Mouse (Mus musculus) T-helper 1 cell (primary cell): ENCODE results near the gene 2310007B03Rik.

Experiments used
- in situ Hi-C: fragments of 300-600 bp; cut with MboI, MseI; formaldehyde crosslinking; loops from one replicate; pipeline ENCODE4 v1.15.1; 2025; ENCODE audit warnings: high pct_unique_total_duplicates

Gene 2310007B03Rik

GRCm38 (mm10) chr1:93159566-93160500 lies 915 bp downstream of the 2310007B03Rik start:
- in situ Hi-C loops = no loop called here

- in situ Hi-C loops = no loop called here
These were observed 1.8 kb downstream of the 2310007B03Rik start for GRCm38 (mm10) chr1:93158916-93159315.

DNA sequence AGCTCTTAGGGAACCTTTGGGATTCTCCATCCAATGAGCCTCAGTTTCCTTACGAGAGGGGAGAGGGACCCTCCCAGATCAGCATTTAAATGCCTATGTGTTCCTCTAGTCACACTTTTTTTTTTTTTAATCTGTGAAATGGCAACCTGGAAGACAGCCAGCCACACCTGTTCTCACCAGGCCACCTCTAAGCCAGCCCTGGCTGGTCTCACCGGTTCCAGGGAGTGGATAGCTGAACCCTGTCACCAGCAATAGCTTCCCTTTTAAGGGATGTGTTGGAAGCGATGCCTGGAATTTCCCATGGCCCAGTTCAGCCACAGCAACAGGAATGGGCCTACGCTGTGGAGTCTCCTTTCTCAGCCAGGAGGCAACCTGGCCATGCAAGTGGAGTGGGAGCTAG lies 3.2 kb downstream of the 2310007B03Rik start:
- in situ Hi-C loops = no loop called here

DNA sequence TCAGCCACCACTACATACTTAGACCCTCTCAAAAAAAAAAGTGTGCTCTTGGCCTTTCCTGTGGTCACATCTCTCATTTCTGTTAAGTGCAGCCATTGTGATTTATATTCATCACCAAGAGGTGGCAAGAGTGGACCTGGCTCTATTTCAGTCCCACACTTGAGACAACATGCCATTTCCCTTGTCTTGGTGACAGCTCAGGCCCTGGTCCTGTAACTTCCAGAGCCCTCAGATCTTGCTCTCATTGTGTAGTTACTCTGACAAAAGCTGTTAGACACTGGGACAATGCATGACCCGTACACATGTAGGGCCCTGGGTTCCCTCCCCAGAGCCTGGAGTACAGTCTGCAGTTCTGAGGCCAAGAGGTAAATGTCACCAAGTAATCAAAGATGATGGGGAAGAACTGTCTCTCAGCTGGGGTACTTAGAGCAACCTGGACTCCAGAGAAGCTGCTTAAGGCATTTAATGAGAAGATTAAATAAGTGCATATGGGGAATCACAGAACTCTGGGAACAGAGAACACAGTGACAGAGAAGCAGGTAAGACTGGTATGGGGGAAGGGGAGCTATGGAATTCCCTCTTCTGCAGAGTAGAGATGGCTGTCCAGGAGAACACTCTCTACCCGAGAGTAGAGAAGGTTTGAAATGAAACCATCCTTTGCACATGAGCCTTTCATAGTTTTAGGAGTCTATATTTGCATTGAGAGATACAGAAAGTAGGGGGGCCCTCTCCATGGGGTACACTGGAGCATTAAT lies 9.7 kb downstream of the 2310007B03Rik start:
- in situ Hi-C loops = no loop called here

DNA sequence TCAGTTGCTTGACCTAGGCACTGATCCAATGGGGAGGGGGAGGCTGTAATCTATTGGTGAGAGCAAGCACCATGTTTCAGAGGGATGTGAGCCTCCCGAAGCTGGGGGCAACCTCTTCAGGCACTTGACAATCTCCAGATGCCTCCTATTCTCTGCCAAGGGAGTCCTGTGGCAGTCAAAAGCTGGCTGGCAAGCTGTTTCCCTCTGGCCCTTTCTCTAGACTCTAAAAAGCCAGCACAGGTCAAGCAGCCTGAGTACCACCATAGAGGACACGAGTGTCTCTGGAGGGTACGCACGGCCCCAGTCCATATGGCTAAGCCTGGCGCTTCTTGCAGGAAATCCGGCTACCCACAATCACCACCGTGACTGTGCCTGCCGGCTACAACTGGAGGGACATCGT lies 16.6 kb downstream of the 2310007B03Rik start:
- in situ Hi-C loops = loop anchor here (10.0 kb wide), 1 partner anchor 1809 kb away; no protein-coding TSS in a partner anchor

- in situ Hi-C loops = loop anchor here (10.0 kb wide), 1 partner anchor 1808 kb away; no protein-coding TSS in a partner anchor
These were observed 17.9 kb downstream of the 2310007B03Rik start for GRCm38 (mm10) chr1:93142871-93143270.

GRCm38 (mm10) chr1:93139713-93140112 lies 21.0 kb downstream of the 2310007B03Rik start:
- in situ Hi-C loops = loop anchor here (10.0 kb wide), 1 partner anchor 1805 kb away; no protein-coding TSS in a partner anchor

GRCm38 (mm10) chr1:93138534-93138933 lies 22.2 kb downstream of the 2310007B03Rik start:
- in situ Hi-C loops = no loop called here

DNA sequence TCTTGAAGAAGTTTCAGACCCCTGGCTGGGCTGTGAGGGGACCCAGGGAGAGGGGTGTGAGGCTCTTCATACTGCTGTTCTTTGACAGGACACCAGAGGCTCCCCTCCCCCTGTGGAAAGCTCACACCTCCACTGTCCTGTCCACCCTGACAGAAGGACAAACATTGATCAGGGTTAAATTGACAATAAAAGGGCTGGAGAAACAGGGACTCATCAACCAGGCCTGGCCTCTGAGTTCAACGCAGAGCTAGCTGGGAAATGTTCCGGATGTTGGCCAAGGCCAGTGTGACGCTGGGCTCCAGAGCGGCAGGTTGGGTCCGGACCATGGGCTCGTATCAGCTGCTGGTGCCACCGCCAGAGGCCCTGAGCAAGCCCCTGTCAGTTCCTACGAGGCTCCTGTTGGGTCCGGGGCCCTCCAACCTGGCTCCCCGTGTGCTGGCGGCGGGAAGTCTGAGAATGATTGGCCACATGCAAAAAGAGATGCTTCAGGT lies 25.7 kb downstream of the 2310007B03Rik start, which contains the start of gene Agxt:
Agxt (plus strand) TSS at position 205 of the 491 bp plus-strand sequence.
- in situ Hi-C loops = no loop called here

DNA sequence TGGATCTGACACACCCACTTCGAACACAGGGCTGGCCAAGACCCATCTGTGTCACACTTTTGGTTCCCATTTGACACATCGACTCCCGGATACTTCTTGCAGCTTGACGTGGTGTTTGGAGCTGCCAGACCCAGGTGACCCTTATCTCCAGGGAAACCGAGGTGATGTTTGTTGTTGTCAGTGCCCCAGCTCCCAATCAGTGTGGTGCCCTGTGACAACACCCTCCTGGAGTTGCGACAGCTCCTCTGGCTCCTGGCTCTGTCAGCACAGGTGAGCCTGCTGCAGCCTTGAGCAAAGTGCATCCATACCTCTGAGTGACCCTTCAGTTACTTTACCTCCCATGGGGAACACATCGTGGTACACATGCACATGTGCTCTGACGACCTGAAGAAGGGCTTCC lies 28.1 kb downstream of the 2310007B03Rik start:
- in situ Hi-C loops = no loop called here

DNA sequence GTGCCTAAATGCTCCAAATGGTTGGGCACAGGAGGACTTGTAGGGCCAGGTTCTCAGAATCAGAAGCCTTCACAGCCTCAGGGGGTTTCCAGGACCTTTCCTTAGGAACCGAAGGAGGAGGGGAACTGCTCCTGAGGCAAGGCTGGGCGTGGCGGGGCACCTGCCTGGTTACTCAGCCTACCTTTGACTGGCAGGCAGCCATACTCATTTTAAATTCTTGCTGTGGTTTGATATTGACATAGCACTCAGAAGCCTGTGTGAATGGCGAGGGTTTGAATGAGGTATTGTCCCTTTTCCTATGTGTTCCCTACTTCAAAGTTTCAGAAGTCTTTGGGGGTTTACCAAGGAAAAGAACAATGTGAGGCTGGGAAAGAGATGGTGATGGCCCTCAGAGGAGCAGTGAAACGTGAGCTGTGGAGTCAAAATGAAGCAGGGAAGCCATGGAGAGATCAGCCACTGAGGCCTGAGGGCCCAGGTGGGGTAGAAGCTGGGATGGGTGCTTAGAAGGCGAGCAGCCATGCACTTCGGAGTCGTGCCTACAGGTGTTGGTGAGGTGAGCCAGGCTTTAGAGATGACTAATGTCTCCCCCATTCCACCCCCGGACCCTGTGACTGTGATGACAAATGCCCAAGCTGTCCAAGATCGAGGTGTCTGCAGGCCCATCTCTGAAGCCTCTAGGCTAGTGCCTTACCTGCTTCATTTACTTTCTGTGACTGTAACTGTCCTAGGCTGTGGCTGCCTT lies 30.3 kb downstream of the 2310007B03Rik start:
- in situ Hi-C loops = no loop called here

- in situ Hi-C loops = no loop called here
These were observed 31.9 kb downstream of the 2310007B03Rik start for GRCm38 (mm10) chr1:93128710-93129349.

- in situ Hi-C loops = no loop called here
These were observed 32.5 kb downstream of the 2310007B03Rik start for GRCm38 (mm10) chr1:93128209-93128608.

GRCm38 (mm10) chr1:93125256-93125655 lies 35.5 kb downstream of the 2310007B03Rik start:
- in situ Hi-C loops = no loop called here

DNA sequence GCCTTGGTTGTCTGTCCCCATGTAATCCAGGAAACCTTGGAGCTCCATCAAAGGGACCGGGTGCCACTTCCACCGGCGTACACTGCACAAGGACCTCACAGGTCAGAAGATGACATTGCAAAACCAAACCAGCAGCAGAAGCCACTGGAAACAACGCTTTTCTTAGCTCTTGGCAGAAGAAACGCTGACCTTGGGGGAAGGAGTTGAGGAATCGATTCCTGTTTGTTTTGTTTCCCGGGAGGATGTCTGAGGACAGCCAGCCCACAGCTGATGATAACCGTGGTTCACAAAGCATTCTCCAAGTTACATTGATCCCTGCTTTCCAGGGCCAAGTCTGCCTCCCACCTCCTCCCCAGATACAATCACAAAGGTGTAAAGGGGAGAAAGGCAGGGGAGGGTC lies 36.7 kb downstream of the 2310007B03Rik start:
- in situ Hi-C loops = no loop called here

- in situ Hi-C loops = no loop called here
These were observed 37.4 kb downstream of the 2310007B03Rik start for GRCm38 (mm10) chr1:93123179-93123854.

GRCm38 (mm10) chr1:93118816-93119215 lies 41.9 kb downstream of the 2310007B03Rik start:
- in situ Hi-C loops = no loop called here

DNA sequence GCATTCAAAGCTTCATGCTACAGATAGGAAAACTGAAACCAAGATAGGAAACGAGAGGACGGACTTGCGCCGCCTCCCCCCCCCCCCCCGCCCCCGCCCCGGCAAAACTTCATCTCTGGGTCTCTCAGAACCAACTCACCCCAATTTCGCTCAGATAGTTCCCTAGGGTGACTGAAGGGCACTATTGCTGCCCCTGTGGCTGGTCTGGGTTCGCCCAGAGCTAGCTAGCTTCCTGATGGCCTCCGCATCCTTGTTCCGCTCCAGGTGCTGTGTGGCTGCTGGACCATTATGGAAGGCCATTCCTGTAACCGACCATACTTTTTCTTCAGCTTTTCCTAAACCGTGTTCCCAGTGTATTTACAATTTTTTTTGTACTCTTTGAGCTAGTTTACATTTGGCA lies 45.3 kb downstream of the 2310007B03Rik start:
- in situ Hi-C loops = no loop called here

- in situ Hi-C loops = no loop called here
These were observed 45.9 kb downstream of the 2310007B03Rik start for GRCm38 (mm10) chr1:93114713-93115463.

- in situ Hi-C loops = no loop called here
These were observed 58.0 kb downstream of the 2310007B03Rik start for GRCm38 (mm10) chr1:93102700-93103099.
